Mouse (Mus musculus) hindbrain, embryonic 14.5 days (tissue): Measurements from ENCODE around the gene Ctnnd2. TPM values are rescaled to one million over a fixed set of nuclear protein-coding genes. Genes with fewer than 3 reads are reported as not detected.
A peak's percentile ranks its signal among the peaks of the same experiment; 100 is the strongest.

ENCODE experiments used
- ATAC-seq: fragments of 200-750 bp; cut with Nextera tagmentation; 2 replicates; pipeline ENCODE4 v1.8.0; 2017; ENCODE audit warnings: moderate number of reproducible peaks, mild to moderate bottlenecking, moderate TSS enrichment, moderate library complexity; ENCODE audit not compliant: low FRiP score
- DNase-seq: peaks from one replicate; pipeline ENCODE4 v3.0.0-alpha.2; 2015; ENCODE audit warnings: low spot score
- H3K27ac ChIP-seq: fragments of 300-500 bp; sonication (generic); 2 replicates; pipeline ENCODE4 v1.5.1; 2014; ENCODE audit warnings: mild to moderate bottlenecking, moderate library complexity
- H3K27me3 ChIP-seq: fragments of 300-500 bp; sonication (generic); 2 replicates; pipeline ENCODE4 v1.6.1; 2014; ENCODE audit warnings: mild to moderate bottlenecking, low read length, mixed read lengths; ENCODE audit not compliant: control insufficient read depth, insufficient read depth
- H3K36me3 ChIP-seq: fragments of 300-500 bp; sonication (generic); replicated peaks from 2 replicates; pipeline ENCODE4 v1.6.1; 2014; ENCODE audit not compliant: control insufficient read depth, insufficient read depth
- H3K4me1 ChIP-seq: fragments of 300-500 bp; sonication (generic); replicated peaks from 2 replicates; pipeline ENCODE4 v1.6.1; 2014; ENCODE audit warnings: antibody characterized with exemption, low read length, mixed read lengths; ENCODE audit not compliant: control insufficient read depth, insufficient read depth
- H3K4me2 ChIP-seq: fragments of 300-500 bp; sonication (generic); replicated peaks from 2 replicates; pipeline ENCODE4 v1.6.1; 2014; ENCODE audit warnings: mild to moderate bottlenecking, moderate library complexity
- H3K4me3 ChIP-seq: fragments of 300-500 bp; sonication (generic); replicated peaks from 2 replicates; pipeline ENCODE4 v1.5.1; 2014; ENCODE audit warnings: mild to moderate bottlenecking, low read length
- H3K9ac ChIP-seq: fragments of 300-500 bp; sonication (generic); 2 replicates; pipeline ENCODE4 v1.6.1; 2014
- H3K9me3 ChIP-seq: fragments of 300-500 bp; sonication (generic); 2 replicates; pipeline ENCODE4 v1.6.1; 2016; ENCODE audit warnings: low read length; ENCODE audit not compliant: control insufficient read depth
- WGBS: fragments of 180-500 bp; shearing (Covaris S2); extraction: QIAGEN DNeasy Blood & Tissue Kit; methylation state at CpG from one replicate; pipeline ENCODE4 v1.1.7; 2014; 5-methylcytosine and 5-hydroxymethylcytosine counted together
- polyA plus RNA-seq: library from polyadenylated mRNA; unstranded; fragments of >200 nt; fragmentation: Nextera tagmentation; extraction: Ambion mirVana; gene quantifications from 2 replicates; pipeline ENCODE4 v1.2.1, GENCODE M21; 2014

Ctnnd2 gene
- polyA plus RNA-seq, 1 experiment from 2014 or later = 64.2 TPM

- no peak overlapping the region for H3K27ac ChIP-seq
- H3K9me3 ChIP-seq = no peaks in the 10 kb centered on the region
- DNase-seq (no peak), ATAC-seq (no peak)
- no peak overlapping the region for H3K9ac ChIP-seq
- H3K27me3 ChIP-seq = no peaks in the 10 kb centered on the region
- no peak overlapping the region for H3K4me2 ChIP-seq
- no peak overlapping the region for H3K4me3 ChIP-seq
- WGBS = 91% methylated on average over 4 of the region's 4 CpGs
- no peaks in the 10 kb centered on the region for H3K36me3 ChIP-seq
- 0 out of 2 replicates have a peak, but pooled peaks cover 9% of the 10 kb centered on the region for H3K4me1 ChIP-seq
Observed at GRCm38 (mm10) chr15:30215871-30216270, 43.5 kb downstream of the Ctnnd2 start.

GRCm38 (mm10) chr15:30229112-30229511 is 56.7 kb downstream of the Ctnnd2 start:
- WGBS = 94% methylated on average over 4 of the region's 4 CpGs
- no peak for ATAC-seq

GRCm38 (mm10) chr15:30235210-30236034 is 63.0 kb downstream of the Ctnnd2 start:
- Histone ChIP-seq H3K4me2 (no peak overlapping the region), H3K36me3 (no peaks in the 10 kb centered on the region), H3K4me1 (no peaks in the 10 kb centered on the region), H3K9me3 (no peaks in the 10 kb centered on the region), H3K27ac (no peak overlapping the region), H3K9ac (no peak overlapping the region), H3K27me3 (no peaks in the 10 kb centered on the region), H3K4me3 (no peak overlapping the region)
- no peak; the same call in 1 of the 2 replicates for ATAC-seq
- no peak for DNase-seq
- 86% methylated on average over 10 of the region's 10 CpGs for WGBS

More at GRCm38 (mm10) chr15:30229112-30229511, 56.7 kb downstream of the Ctnnd2 start:
- H3K36me3 ChIP-seq = no peaks in the 10 kb centered on the region
- no peak overlapping the region for H3K9ac ChIP-seq
- H3K27me3 ChIP-seq = no peaks in the 10 kb centered on the region
- no peak overlapping the region for H3K4me2 ChIP-seq
- H3K9me3 ChIP-seq = no peaks in the 10 kb centered on the region
- DNase-seq = no peak
- H3K4me3 ChIP-seq = no peak overlapping the region
- 0 out of 2 replicates have a peak, but pooled peaks cover 4% of the 10 kb centered on the region for H3K4me1 ChIP-seq
- no peak overlapping the region for H3K27ac ChIP-seq

- no peaks in the 10 kb centered on the region for H3K9me3 ChIP-seq
- no peak overlapping the region for H3K9ac ChIP-seq
- H3K4me2 ChIP-seq = no peak overlapping the region
- ATAC-seq (no peak), DNase-seq (no peak)
- 83% methylated on average over 2 of the region's 2 CpGs for WGBS
- no peak overlapping the region for H3K4me3 ChIP-seq
- H3K27me3 ChIP-seq = no peaks in the 10 kb centered on the region
- H3K36me3 ChIP-seq = no peaks in the 10 kb centered on the region
- no peaks in the 10 kb centered on the region for H3K4me1 ChIP-seq
- no peak overlapping the region for H3K27ac ChIP-seq
Observed at GRCm38 (mm10) chr15:30240881-30241280, 68.5 kb downstream of the Ctnnd2 start.

GRCm38 (mm10) chr15:30268822-30269221 is 96.4 kb downstream of the Ctnnd2 start:
- no peaks in the 10 kb centered on the region for H3K4me1 ChIP-seq
- H3K9ac ChIP-seq = no peak overlapping the region
- H3K4me2 ChIP-seq = no peak overlapping the region
- no peaks in the 10 kb centered on the region for H3K36me3 ChIP-seq
- no peaks in the 10 kb centered on the region for H3K27me3 ChIP-seq
- DNase-seq (no peak), ATAC-seq (no peak)
- WGBS = 74% methylated on average over 10 of the region's 10 CpGs
- H3K27ac ChIP-seq = no peak overlapping the region; the same call in 1 of the 2 replicates
- H3K4me3 ChIP-seq = no peak overlapping the region
- no peaks in the 10 kb centered on the region for H3K9me3 ChIP-seq

GRCm38 (mm10) chr15:30271141-30271572 is 98.8 kb downstream of the Ctnnd2 start:
- 68% methylated on average over 8 of the region's 8 CpGs for WGBS
- no peaks in the 10 kb centered on the region for H3K36me3 ChIP-seq
- H3K4me1 ChIP-seq = no peaks in the 10 kb centered on the region
- no peak for ATAC-seq
- no peak overlapping the region for H3K9ac ChIP-seq
- DNase-seq = no peak
- H3K9me3 ChIP-seq = no peaks in the 10 kb centered on the region
- H3K4me2 ChIP-seq = no peak overlapping the region
- no peak overlapping the region for H3K4me3 ChIP-seq
- H3K27ac ChIP-seq = no peak overlapping the region
- no peaks in the 10 kb centered on the region for H3K27me3 ChIP-seq

- Histone ChIP-seq H3K36me3 (no peaks in the 10 kb centered on the region), H3K4me3 (no peak overlapping the region), H3K27ac (no peak overlapping the region), H3K4me1 (no peaks in the 10 kb centered on the region), H3K4me2 (no peak overlapping the region), H3K9me3 (no peaks in the 10 kb centered on the region), H3K27me3 (no peaks in the 10 kb centered on the region), H3K9ac (no peak overlapping the region)
- 93% methylated on average over 4 of the region's 4 CpGs for WGBS
- no peak for DNase-seq
- ATAC-seq = no peak
Observed at GRCm38 (mm10) chr15:30272326-30272725, 99.9 kb downstream of the Ctnnd2 start.

GRCm38 (mm10) chr15:30275721-30276120 is 103.3 kb downstream of the Ctnnd2 start:
- peak; percentile 54; the same call in 1 of the 2 replicates for ATAC-seq
- WGBS = 63% methylated on average over 5 of the region's 5 CpGs
- no peaks in the 10 kb centered on the region for H3K27me3 ChIP-seq
- H3K4me3 ChIP-seq = no peak overlapping the region
- no peak overlapping the region for H3K4me2 ChIP-seq
- H3K4me1 ChIP-seq = no peaks in the 10 kb centered on the region
- no peak for DNase-seq
- no peaks in the 10 kb centered on the region for H3K36me3 ChIP-seq
- H3K9me3 ChIP-seq = no peaks in the 10 kb centered on the region
- H3K27ac ChIP-seq = no peak overlapping the region
- H3K9ac ChIP-seq = no peak overlapping the region

- no peak overlapping the region for H3K4me3 ChIP-seq
- 87% methylated on average over 4 of the region's 4 CpGs for WGBS
- no peak for DNase-seq
Observed at GRCm38 (mm10) chr15:30276691-30277090, 104.3 kb downstream of the Ctnnd2 start.

More at GRCm38 (mm10) chr15:30276691-30277090, 104.3 kb downstream of the Ctnnd2 start:
- no peak for ATAC-seq
- Histone ChIP-seq H3K27me3 (no peaks in the 10 kb centered on the region), H3K4me2 (no peak overlapping the region), H3K9me3 (no peaks in the 10 kb centered on the region), H3K27ac (no peak overlapping the region), H3K9ac (no peak overlapping the region), H3K36me3 (no peaks in the 10 kb centered on the region), H3K4me1 (no peaks in the 10 kb centered on the region)
